Mouse (Mus musculus) myocyte (in vitro differentiated cells): ENCODE measurements around the gene Adgrg6. TPM values are rescaled to one million over a fixed set of nuclear protein-coding genes. Genes with fewer than 3 reads are reported as not detected.
A peak's percentile ranks its signal among the peaks of the same experiment; 100 is the strongest.

Source experiments
- H3K27me3 ChIP-seq: one replicate; pipeline ENCODE4 v1.6.1; 2011; ENCODE audit not compliant: control insufficient read depth, insufficient read depth, insufficient read length
- H3K36me3 ChIP-seq: one replicate; pipeline ENCODE4 v1.6.1; 2011; ENCODE audit not compliant: control insufficient read depth, insufficient read depth
- H3K4me2 ChIP-seq: one replicate; pipeline ENCODE4 v1.6.1; 2011; ENCODE audit warnings: low read depth, control low read depth
- H3K4me3 ChIP-seq: one replicate; pipeline ENCODE4 v1.5.1; 2011; ENCODE audit warnings: mild to moderate bottlenecking, control low read depth, moderate library complexity
- H3K79me2 ChIP-seq: one replicate; pipeline ENCODE4 v1.6.1; 2011; ENCODE audit not compliant: control insufficient read depth, insufficient read depth
- H3ac ChIP-seq: one replicate; pipeline ENCODE4 v1.6.1; 2011; ENCODE audit not compliant: control insufficient read depth, insufficient read length
- CEBPB ChIP-seq: IDR thresholded peaks from 2 replicates; pipeline ENCODE4 v1.6.1; 2011; ENCODE audit warnings: mild to moderate bottlenecking, moderate library complexity; ENCODE audit not compliant: poor library complexity, insufficient read depth, severe bottlenecking
- E2F4 ChIP-seq: IDR thresholded peaks from one replicate; pipeline ENCODE4 v1.6.1; 2011; ENCODE audit warnings: mild to moderate bottlenecking, control low read depth, moderate library complexity; ENCODE audit not compliant: insufficient read depth
- MAX ChIP-seq: IDR thresholded peaks from one replicate; pipeline ENCODE4 v1.6.1; 2011; ENCODE audit warnings: low read depth, mild to moderate bottlenecking, control low read depth
- MYOD1 ChIP-seq, 3 experiments: IDR thresholded peaks; one replicate each; pipeline ENCODE4 v1.6.1; 2011; ENCODE audit warnings: control low read depth in 2 of 3, low read depth in 2 of 3, mild to moderate bottlenecking in 2 of 3, moderate library complexity in 1 of 3; ENCODE audit not compliant: insufficient read length in 2 of 3, control insufficient read depth in 1 of 3
- MYOG ChIP-seq, 3 experiments: IDR thresholded peaks; one replicate each; pipeline ENCODE4 v1.6.1; 2011; ENCODE audit warnings: control low read depth in 2 of 3, low read depth in 2 of 3, mild to moderate bottlenecking in 2 of 3; ENCODE audit not compliant: insufficient read length in 2 of 3, control insufficient read depth in 1 of 3, insufficient read depth in 1 of 3
- POLR2A ChIP-seq: IDR thresholded peaks from one replicate; pipeline ENCODE4 v1.6.1; 2011; ENCODE audit warnings: low read depth, mild to moderate bottlenecking, control low read depth, moderate library complexity; ENCODE audit not compliant: insufficient read length
- POLR2AphosphoS2 ChIP-seq: IDR thresholded peaks from one replicate; pipeline ENCODE4 v1.6.1; 2011; ENCODE audit warnings: low read depth, control low read depth; ENCODE audit not compliant: insufficient read length
- REST ChIP-seq: IDR thresholded peaks from one replicate; pipeline ENCODE4 v1.6.1; 2011; ENCODE audit warnings: mild to moderate bottlenecking, control low read depth, moderate library complexity; ENCODE audit not compliant: insufficient read depth, insufficient read length
- SRF ChIP-seq: IDR thresholded peaks from one replicate; pipeline ENCODE4 v1.6.1; 2011; ENCODE audit warnings: low read depth; ENCODE audit not compliant: control insufficient read depth, insufficient read length
- TCF12 ChIP-seq: IDR thresholded peaks from one replicate; pipeline ENCODE4 v1.6.1; 2011; ENCODE audit warnings: mild to moderate bottlenecking, control low read depth; ENCODE audit not compliant: poor library complexity, insufficient read depth, severe bottlenecking
- TCF3 ChIP-seq: IDR thresholded peaks from one replicate; pipeline ENCODE4 v1.6.1; 2011; ENCODE audit warnings: low read depth, control low read depth; ENCODE audit not compliant: insufficient read length
- USF1 ChIP-seq: IDR thresholded peaks from one replicate; pipeline ENCODE4 v1.6.1; 2011; ENCODE audit warnings: low read depth, mild to moderate bottlenecking, control low read depth, moderate library complexity
- polyA plus RNA-seq: library from polyadenylated mRNA; unstranded; fragments of >200 nt; fragmentation: generic; extraction: Trizol; gene quantifications from one replicate; pipeline ENCODE4 v1.2.1, GENCODE M21; 2012; ENCODE audit warnings: missing spikeins

Adgrg6 gene
- polyA plus RNA-seq, 1 experiment: 9.3 TPM

DNA sequence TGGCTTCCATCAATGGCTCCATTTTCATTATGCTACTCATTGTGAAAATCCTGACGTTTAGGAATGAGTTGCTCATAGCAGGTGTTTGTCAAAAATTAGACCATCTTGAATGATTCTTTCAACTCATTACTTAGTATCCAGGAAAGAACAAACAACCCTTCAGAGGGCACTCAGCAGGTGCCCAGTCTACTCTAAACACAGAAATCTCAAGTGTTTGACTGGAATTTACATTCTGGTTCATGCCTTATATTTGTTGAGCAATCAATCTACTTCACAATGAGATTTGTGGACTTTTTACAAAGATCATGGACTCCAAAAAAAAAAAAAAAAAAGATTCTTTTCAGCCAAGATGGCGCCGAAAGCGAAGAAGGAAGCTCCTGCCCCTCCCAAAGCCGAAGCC is 22.7 kb downstream of the Adgrg6 start:
- TF ChIP-seq E2F4: no peak
- TF ChIP-seq MYOG (IDR thresholded peaks at IDR 0.05; ENCODE audit: control insufficient read depth in 1 of 3, insufficient read depth in 1 of 3, insufficient read length in 2 of 3, low read depth in 2 of 3): no peak
- TF ChIP-seq USF1: no peak
- TF ChIP-seq TCF12: no peak
- TF ChIP-seq POLR2A: no peak
- TF ChIP-seq MYOD1 (IDR thresholded peaks at IDR 0.05; ENCODE audit: control insufficient read depth in 1 of 3, insufficient read length in 2 of 3, low read depth in 2 of 3): no peak
- TF ChIP-seq MAX: no peak
- TF ChIP-seq POLR2AphosphoS2: no peak
- TF ChIP-seq SRF: no peak
- no peak for TF ChIP-seq REST
- no peak for TF ChIP-seq TCF3
- no peak for TF ChIP-seq CEBPB
- Histone ChIP-seq H3K27me3 (no peaks in the 10 kb centered on the region), H3K36me3 (no peaks in the 10 kb centered on the region), H3K4me3 (no peak overlapping the region), H3ac (no peak overlapping the region), H3K79me2 (no peaks in the 10 kb centered on the region), H3K4me2 (no peak overlapping the region)

DNA sequence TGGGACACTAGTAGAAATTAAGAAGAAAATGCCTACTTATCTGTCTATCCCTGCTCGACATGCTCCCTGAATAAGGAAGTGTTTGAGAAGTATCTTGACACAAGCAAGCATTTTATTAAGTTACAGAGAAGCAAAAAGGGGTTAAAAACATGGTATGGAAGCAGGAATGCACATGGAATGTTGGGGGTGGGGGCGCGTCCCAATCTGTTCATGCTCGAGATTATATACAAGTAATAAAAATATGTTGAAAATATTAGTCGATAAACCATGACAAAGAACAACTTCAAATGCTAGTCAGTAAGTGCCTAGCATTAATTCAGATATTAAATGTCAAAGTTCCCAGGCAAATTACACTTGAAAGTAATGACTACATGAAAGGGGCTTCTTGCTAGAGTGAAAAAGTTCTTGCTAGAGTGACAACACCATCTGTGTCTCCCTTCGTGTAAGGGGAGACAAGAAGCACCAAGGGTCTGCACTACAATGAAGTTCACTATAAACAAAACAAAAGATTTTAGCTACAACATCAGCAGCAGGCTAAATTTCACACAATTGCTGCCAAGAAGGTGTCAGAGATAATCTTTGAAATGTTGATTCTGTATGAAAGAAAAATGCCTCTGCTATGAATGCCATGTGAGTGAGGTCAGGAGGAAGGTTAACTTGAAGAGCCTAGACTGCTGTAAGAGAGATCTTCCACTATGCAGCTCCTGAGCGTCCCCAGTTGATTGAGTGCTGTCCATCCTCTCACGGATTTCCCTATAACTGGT is 24.4 kb downstream of the Adgrg6 start:
- Histone ChIP-seq H3K79me2 (no peaks in the 10 kb centered on the region), H3ac (no peak overlapping the region), H3K36me3 (no peaks in the 10 kb centered on the region), H3K27me3 (no peaks in the 10 kb centered on the region), H3K4me3 (no peak overlapping the region), H3K4me2 (peak overlapping the region; percentile 10)
- no peak for TF ChIP-seq POLR2AphosphoS2
- TF ChIP-seq MYOD1 (IDR thresholded peaks at IDR 0.05; ENCODE audit: control insufficient read depth in 1 of 3, insufficient read length in 2 of 3, low read depth in 2 of 3): peak in 1 of 3 experiments; percentile 51

DNA sequence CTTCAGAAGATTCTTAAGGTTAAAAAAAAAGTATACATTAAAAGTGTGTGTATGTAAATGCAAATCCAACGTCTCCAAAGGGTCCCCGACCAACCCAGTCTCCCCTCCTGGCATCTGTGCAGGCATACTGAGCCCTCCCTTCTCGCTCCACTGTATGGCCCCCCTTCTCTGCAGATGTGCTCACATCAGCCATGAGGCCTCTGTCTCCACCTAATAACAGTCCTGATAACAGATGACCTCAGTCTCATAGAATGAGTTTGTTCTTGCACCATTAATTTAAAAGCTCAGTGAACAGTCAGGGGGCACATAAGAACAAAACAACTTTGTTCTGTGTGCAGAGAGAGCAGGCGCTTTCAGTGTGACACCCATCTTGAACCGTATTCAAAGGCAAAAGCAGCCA is 27.6 kb downstream of the Adgrg6 start:
- TF ChIP-seq POLR2A (no peak), SRF (no peak), E2F4 (no peak), MAX (no peak), MYOG (IDR thresholded peaks at IDR 0.05; ENCODE audit: control insufficient read depth in 1 of 3, insufficient read depth in 1 of 3, insufficient read length in 2 of 3, low read depth in 2 of 3) (no peak), POLR2AphosphoS2 (no peak), USF1 (no peak)
- Histone ChIP-seq H3K79me2 (no peaks in the 10 kb centered on the region), H3K36me3 (no peaks in the 10 kb centered on the region), H3K27me3 (no peaks in the 10 kb centered on the region), H3ac (no peak overlapping the region), H3K4me3 (no peak overlapping the region), H3K4me2 (no peak overlapping the region)

DNA sequence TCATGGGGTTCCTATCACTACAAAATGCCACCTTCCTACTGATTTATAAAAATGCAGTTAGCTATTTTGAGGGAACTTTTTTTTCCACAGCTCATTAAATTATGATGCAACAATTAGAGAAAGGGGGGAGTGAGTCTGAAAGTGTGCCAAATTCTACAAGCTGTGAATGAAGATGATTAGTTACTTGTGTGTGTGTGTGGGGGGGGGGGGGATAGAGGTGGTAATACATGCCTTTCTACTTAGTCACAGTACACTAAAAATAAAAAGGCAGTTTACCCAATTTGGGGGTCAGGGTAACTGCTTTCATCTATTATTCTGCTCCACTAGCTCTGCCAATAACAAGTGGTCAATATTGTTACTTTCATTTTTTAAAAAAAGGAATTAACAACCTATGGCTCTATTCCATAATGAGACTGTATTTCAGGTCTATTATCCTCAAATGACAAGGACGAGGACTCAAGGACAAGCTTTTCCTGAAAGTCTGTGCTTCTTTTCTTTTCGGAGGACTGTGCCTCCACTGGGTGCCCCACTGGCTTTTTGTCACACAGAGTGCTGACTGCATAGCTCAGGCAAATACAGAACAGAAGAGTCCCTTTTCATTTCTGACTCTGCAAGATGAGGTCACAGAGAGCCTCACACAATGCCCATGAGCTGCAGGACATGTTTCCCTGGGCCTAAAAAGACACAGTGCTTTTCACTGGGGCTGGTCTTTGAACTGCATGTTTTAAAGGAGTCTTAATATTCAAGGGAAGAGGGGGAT is 33.4 kb downstream of the Adgrg6 start:
- H3ac ChIP-seq: no peak overlapping the region
- H3K36me3 ChIP-seq: no peaks in the 10 kb centered on the region
- no peak overlapping the region for H3K4me2 ChIP-seq
- H3K27me3 ChIP-seq: no peaks in the 10 kb centered on the region
- no peaks in the 10 kb centered on the region for H3K79me2 ChIP-seq
- no peak for TF ChIP-seq CEBPB
- no peak for TF ChIP-seq E2F4
- no peak for TF ChIP-seq MYOD1 (IDR thresholded peaks at IDR 0.05; ENCODE audit: control insufficient read depth in 1 of 3, insufficient read length in 2 of 3, low read depth in 2 of 3)
- TF ChIP-seq TCF3: no peak
- TF ChIP-seq MAX: no peak
- no peak for TF ChIP-seq TCF12
- TF ChIP-seq USF1: no peak
- TF ChIP-seq SRF: no peak
- no peak for TF ChIP-seq MYOG (IDR thresholded peaks at IDR 0.05; ENCODE audit: control insufficient read depth in 1 of 3, insufficient read depth in 1 of 3, insufficient read length in 2 of 3, low read depth in 2 of 3)
- TF ChIP-seq POLR2AphosphoS2: no peak
- TF ChIP-seq POLR2A: no peak
- no peak for TF ChIP-seq REST
- no peak overlapping the region for H3K4me3 ChIP-seq

DNA sequence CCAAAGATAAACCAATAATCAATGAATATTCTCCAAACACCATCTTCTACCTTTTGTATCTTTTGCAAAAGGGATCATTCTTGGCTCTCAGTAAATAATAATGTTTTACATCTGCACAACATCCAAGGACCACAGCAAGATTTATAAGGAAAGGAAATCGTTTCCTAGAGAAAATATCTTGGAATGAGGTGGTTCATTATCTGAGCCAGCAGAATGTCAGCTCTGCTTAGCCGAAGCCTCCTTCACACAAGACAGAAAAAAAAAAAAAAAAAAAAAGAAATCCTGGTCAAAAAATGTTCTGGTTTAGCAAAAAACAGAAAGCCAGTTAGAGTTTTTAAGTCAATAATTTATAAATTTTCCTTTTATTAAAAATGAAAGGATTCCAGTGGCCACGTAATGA is 34.3 kb downstream of the Adgrg6 start:
- Histone ChIP-seq H3K79me2 (no peaks in the 10 kb centered on the region), H3K27me3 (no peaks in the 10 kb centered on the region), H3K4me3 (no peak overlapping the region), H3K4me2 (no peak overlapping the region), H3ac (no peak overlapping the region), H3K36me3 (no peaks in the 10 kb centered on the region)
- no peak for TF ChIP-seq E2F4
- no peak for TF ChIP-seq CEBPB
- no peak for TF ChIP-seq TCF3
- no peak for TF ChIP-seq REST
- TF ChIP-seq SRF: no peak
- TF ChIP-seq POLR2A: no peak
- no peak for TF ChIP-seq MYOD1 (IDR thresholded peaks at IDR 0.05; ENCODE audit: control insufficient read depth in 1 of 3, insufficient read length in 2 of 3, low read depth in 2 of 3)
- TF ChIP-seq TCF12: no peak
- no peak for TF ChIP-seq POLR2AphosphoS2
- TF ChIP-seq MYOG (IDR thresholded peaks at IDR 0.05; ENCODE audit: control insufficient read depth in 1 of 3, insufficient read depth in 1 of 3, insufficient read length in 2 of 3, low read depth in 2 of 3): no peak
- TF ChIP-seq USF1: no peak
- no peak for TF ChIP-seq MAX
